Mouse (Mus musculus): ENCODE data around the gene Asb16.

The Asb16 gene

DNA sequence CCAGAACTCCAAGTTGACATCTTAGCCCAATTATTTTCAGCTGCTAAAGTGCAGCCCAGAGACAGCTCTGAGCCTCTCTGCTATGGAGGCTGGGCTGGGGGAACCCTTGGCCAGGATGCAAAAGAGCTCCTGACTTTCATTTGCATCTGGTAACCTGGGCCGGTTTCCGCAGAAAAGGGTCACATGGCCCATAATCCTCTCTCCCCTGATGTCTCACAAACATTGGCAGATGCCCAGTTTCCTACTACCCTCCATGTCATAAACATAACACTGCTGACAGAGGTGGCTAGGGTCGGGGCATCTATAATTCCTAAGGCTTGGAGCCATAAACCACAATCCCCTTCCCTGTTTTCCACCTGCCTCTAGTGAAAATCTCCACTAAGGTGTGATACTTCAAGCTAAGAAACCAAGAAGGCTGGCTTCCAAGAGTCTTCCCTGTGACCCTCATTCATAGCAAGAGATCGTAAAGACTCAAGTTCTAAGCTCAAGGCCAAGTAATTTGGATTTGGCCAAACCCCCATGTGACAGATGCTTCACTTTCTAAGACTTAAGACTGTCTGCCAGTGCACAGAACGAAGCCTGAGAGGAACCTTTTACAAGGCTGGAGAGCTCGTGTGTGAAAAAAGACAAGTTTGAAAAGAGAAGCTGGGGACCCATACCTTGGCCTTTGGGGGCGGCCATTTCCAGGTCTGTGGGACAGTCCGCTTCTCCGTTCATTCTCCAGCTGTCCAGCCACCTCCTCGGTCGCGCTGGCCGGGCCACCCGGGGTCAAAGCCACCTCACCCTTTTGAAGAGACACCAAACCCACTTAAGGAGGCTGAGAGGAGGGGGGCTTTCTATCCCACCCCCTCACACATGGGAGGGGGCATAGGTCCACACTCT is 47.4 kb downstream of the Asb16 start:
- peak overlapping the region; percentile 93 for H3K4me3 ChIP-seq (replicated peaks; ENCODE audit: low read length)
- no peaks in the 10 kb centered on the region for H3K27me3 ChIP-seq (ENCODE audit: insufficient read depth, low read length)
- peaks cover 53% of the 10 kb centered on the region for H3K36me3 ChIP-seq (ENCODE audit: insufficient read depth, low read length)
- no peaks in the 10 kb centered on the region for H3K9me3 ChIP-seq (ENCODE audit: low read length)
- TF ChIP-seq NANOG (IDR thresholded peaks at IDR 0.05; ENCODE audit: borderline replicate concordance, low read length), result no peak
- peaks cover 62% of the 10 kb centered on the region for H3K4me1 ChIP-seq (replicated peaks; ENCODE audit: low read depth, low read length)

- no peaks in the 10 kb centered on the region for H3K9me3 ChIP-seq (ENCODE audit: low read length)
- TF ChIP-seq NANOG (IDR thresholded peaks at IDR 0.05; ENCODE audit: borderline replicate concordance, low read length) (no peak), POU5F1 (IDR thresholded peaks at IDR 0.05; ENCODE audit: borderline replicate concordance, low read length) (no peak), CTCF (conservative IDR thresholded peaks at IDR 0.05; ENCODE audit: low read length) (no peak)
- H3K4me3 ChIP-seq (replicated peaks; ENCODE audit: low read length), result peak overlapping the region; percentile 93
Observed at GRCm38 (mm10) chr11:102316572-102317297, 48.2 kb downstream of the Asb16 start.

DNA sequence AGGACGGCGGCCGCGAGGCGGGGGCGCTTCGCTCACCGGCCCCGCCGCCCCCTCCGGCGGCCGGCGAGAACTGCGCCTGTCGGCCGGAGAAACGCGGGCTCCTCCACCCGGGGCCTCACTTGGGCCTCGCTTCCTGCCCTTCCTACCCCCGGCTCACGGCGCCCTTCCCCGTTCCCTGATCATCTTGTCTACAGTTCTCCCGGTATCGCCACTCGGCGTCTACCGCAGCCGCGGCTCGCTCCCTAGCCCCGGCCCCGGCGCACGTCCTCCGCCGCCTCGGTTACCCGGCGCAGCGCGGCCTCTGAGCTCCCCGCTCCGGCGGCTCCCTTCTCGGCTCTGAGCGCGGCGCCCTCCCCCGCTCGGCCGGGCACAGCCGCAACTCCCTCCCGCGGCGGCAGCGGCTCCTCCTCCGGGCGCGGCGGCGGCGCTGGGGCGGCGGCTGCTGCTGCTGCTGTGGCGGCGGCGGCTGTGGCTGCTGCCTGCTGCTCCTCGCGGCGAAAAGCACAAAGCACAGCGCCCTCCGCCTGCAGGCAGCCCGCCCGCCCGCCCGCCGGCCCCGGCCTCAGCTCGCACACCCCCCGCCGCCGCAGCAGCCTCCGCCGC is 48.9 kb downstream of the Asb16 start:
- Histone ChIP-seq H3K4me1 (replicated peaks; ENCODE audit: low read depth, low read length) (peaks cover 61% of the 10 kb centered on the region), H3K27me3 (ENCODE audit: insufficient read depth, low read length) (no peaks in the 10 kb centered on the region), H3K4me3 (replicated peaks; ENCODE audit: low read length) (peak overlapping the region; percentile 93), H3K9me3 (ENCODE audit: low read length) (no peaks in the 10 kb centered on the region), H3K36me3 (ENCODE audit: insufficient read depth, low read length) (peaks cover 39% of the 10 kb centered on the region)
- TF ChIP-seq NANOG (IDR thresholded peaks at IDR 0.05; ENCODE audit: borderline replicate concordance, low read length) (no peak), CTCF (conservative IDR thresholded peaks at IDR 0.05; ENCODE audit: low read length) (no peak)

More at GRCm38 (mm10) chr11:102316572-102317297, 48.2 kb downstream of the Asb16 start:
- H3K4me1 ChIP-seq (replicated peaks; ENCODE audit: low read depth, low read length), result peaks cover 62% of the 10 kb centered on the region
- no peaks in the 10 kb centered on the region for H3K27me3 ChIP-seq (ENCODE audit: insufficient read depth, low read length)
- H3K36me3 ChIP-seq (ENCODE audit: insufficient read depth, low read length), result peaks cover 45% of the 10 kb centered on the region

DNA sequence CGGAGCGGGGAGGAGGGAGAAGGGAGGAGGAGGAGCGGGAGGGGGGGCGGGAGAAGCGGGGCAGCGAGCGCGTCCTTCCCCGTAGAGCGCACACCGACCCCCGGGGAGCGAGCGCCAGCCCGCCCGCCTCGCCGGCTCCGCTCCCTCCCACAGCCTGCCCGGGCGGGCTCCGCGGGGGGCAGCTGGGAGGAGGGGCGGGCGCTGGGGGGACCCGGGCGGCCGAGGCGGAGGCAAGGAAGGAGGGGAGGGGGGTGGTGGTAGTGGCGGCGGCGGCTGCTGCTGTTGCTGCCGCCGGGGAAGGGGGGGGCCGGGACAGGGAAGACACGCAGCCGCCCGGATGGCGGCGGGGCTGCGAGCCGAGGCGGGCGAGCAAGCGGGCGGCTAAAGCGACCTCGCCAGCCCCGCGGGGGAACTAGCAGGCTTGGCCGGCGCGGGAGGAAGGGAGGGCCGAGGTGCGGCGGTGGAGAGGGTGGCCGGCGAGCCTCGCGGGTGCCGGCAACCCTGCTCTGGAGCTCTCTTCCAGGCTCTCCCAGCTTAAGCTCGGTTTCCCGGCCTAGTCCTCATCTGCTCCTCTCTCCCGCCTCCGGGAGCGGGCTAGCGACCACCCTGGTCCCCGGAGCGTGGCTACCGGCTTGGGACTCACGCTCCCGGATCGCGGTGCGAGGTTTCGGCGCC is 49.5 kb downstream of the Asb16 start:
- Histone ChIP-seq H3K9me3 (ENCODE audit: low read length) (no peaks in the 10 kb centered on the region), H3K36me3 (ENCODE audit: insufficient read depth, low read length) (peaks cover 32% of the 10 kb centered on the region), H3K4me1 (replicated peaks; ENCODE audit: low read depth, low read length) (peaks cover 59% of the 10 kb centered on the region), H3K4me3 (replicated peaks; ENCODE audit: low read length) (peak overlapping the region; percentile 91), H3K27me3 (ENCODE audit: insufficient read depth, low read length) (no peaks in the 10 kb centered on the region)
- TF ChIP-seq POU5F1 (IDR thresholded peaks at IDR 0.05; ENCODE audit: borderline replicate concordance, low read length), result no peak
- no peak for TF ChIP-seq CTCF (conservative IDR thresholded peaks at IDR 0.05; ENCODE audit: low read length)
- TF ChIP-seq NANOG (IDR thresholded peaks at IDR 0.05; ENCODE audit: borderline replicate concordance, low read length), result no peak

GRCm38 (mm10) chr11:102318576-102319409 is 50.2 kb downstream of the Asb16 start:
- Histone ChIP-seq H3K36me3 (ENCODE audit: insufficient read depth, low read length) (peaks cover 25% of the 10 kb centered on the region), H3K4me1 (replicated peaks; ENCODE audit: low read depth, low read length) (peaks cover 59% of the 10 kb centered on the region), H3K27me3 (ENCODE audit: insufficient read depth, low read length) (no peaks in the 10 kb centered on the region), H3K9me3 (ENCODE audit: low read length) (no peaks in the 10 kb centered on the region), H3K4me3 (replicated peaks; ENCODE audit: low read length) (peak overlapping the region; percentile 91)
- TF ChIP-seq POU5F1 (IDR thresholded peaks at IDR 0.05; ENCODE audit: borderline replicate concordance, low read length), result no peak
- TF ChIP-seq CTCF (conservative IDR thresholded peaks at IDR 0.05; ENCODE audit: low read length), result no peak
- TF ChIP-seq NANOG (IDR thresholded peaks at IDR 0.05; ENCODE audit: borderline replicate concordance, low read length), result no peak

DNA sequence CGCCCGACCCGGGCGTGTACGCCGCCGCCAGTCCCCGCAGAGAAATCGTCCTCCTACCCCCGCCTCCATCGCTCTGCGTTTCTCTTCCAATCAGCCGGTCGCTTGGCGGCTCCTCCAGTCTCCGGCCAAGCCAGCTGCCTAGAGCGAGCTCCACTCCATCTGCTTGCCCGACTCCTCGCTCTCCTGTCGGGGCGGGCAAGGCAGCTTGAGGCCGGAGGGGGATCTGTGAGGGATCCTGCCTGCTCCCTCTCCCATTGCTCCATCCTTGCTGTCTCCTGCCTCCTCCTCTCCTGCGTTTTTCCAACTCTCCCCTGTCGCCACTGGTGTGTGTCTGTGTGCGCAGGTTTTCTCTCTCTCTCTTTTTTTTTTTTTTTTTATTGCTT is 50.9 kb downstream of the Asb16 start, which contains the start of gene Ubtf:
Gene Ubtf, minus strand, starts transcription at position 333 of the 383 bp plus-strand sequence.
- no peak for TF ChIP-seq POU5F1 (IDR thresholded peaks at IDR 0.05; ENCODE audit: borderline replicate concordance, low read length)
- no peak for TF ChIP-seq CTCF (conservative IDR thresholded peaks at IDR 0.05; ENCODE audit: low read length)
- TF ChIP-seq NANOG (IDR thresholded peaks at IDR 0.05; ENCODE audit: borderline replicate concordance, low read length), result no peak
- Histone ChIP-seq H3K9me3 (ENCODE audit: low read length) (no peaks in the 10 kb centered on the region), H3K4me3 (replicated peaks; ENCODE audit: low read length) (peak within 1 kb of the TSS; percentile 91), H3K4me1 (replicated peaks; ENCODE audit: low read depth, low read length) (peaks cover 59% of the 10 kb centered on the region), H3K27me3 (ENCODE audit: insufficient read depth, low read length) (no peaks in the 10 kb centered on the region), H3K36me3 (ENCODE audit: insufficient read depth, low read length) (peaks cover 19% of the 10 kb centered on the region)

DNA sequence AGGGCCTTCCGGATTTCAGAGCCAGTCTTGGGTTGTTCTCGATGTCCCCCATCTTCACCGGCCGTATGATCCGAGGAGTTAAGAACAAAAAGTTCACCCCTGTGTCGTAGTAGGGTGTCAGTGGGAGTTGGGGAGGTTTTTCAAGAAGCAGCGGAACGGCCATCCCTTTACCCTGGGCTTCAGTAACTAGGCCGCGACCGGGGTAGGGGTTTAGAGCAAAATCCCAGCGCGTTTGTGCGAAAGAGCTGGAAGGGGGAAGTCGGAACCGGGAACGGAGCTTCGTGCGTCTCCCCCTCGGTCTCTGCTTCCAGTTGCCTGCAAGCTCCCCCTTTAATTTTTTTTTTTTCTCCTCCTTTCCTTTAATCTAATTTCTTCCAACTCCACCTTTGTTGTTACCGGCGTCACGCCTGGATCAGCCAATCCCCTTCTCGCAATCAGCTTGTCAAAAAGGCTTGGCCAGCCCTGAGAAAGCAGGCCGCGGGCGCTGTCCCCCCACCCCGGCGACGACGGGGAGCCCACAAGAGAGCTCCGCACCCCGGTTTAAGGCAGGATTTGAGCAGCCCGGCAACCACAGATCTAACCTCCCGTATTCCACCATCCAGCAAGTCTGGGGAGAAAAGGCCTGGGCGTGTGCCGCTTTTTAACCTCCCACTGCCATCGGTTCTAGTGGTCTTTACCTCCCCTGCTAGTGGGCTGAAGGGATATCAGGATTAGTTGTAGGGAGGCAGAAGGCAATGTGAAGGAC is 51.6 kb downstream of the Asb16 start:
- no peaks in the 10 kb centered on the region for H3K27me3 ChIP-seq (ENCODE audit: insufficient read depth, low read length)
- no peak for TF ChIP-seq CTCF (conservative IDR thresholded peaks at IDR 0.05; ENCODE audit: low read length)
- no peak for TF ChIP-seq POU5F1 (IDR thresholded peaks at IDR 0.05; ENCODE audit: borderline replicate concordance, low read length)
- no peak for TF ChIP-seq NANOG (IDR thresholded peaks at IDR 0.05; ENCODE audit: borderline replicate concordance, low read length)

More for the DNA sequence above, 51.6 kb downstream of the Asb16 start:
- Histone ChIP-seq H3K36me3 (ENCODE audit: insufficient read depth, low read length) (peaks cover 11% of the 10 kb centered on the region), H3K9me3 (ENCODE audit: low read length) (no peaks in the 10 kb centered on the region), H3K4me1 (replicated peaks; ENCODE audit: low read depth, low read length) (peaks cover 56% of the 10 kb centered on the region), H3K4me3 (replicated peaks; ENCODE audit: low read length) (peak overlapping the region; percentile 91)

All from E14TG2a.4 (cell line).